Mouse (Mus musculus) brain, embryonic 14.5 days (tissue): ENCODE results near the gene Ms4a12. TPM values are rescaled to one million over a fixed set of nuclear protein-coding genes. Genes with fewer than 3 reads are reported as not detected.
A peak's percentile ranks its signal among the peaks of the same experiment; 100 is the strongest.
"Not testable (repeated sequence)": the region's sequence is repeated elsewhere in the genome, so short reads cannot be mapped to it uniquely, and the experiment has no call there.

Source experiments
- DNase-seq: peaks from one replicate; pipeline ENCODE4 v3.0.0-alpha.2; 2011; ENCODE audit warnings: low read depth
- CTCF ChIP-seq: fragments of 200-500 bp; IDR thresholded peaks from 2 replicates; pipeline ENCODE4 v1.5.1; 2012; ENCODE audit warnings: inconsistent platforms, mild to moderate bottlenecking, moderate library complexity, borderline replicate concordance; ENCODE audit not compliant: insufficient read depth, insufficient read length; ENCODE audit errors: extremely low read depth
- POLR2A ChIP-seq: fragments of 200-500 bp; IDR thresholded peaks from 2 replicates; pipeline ENCODE4 v1.6.1; 2012; ENCODE audit warnings: mild to moderate bottlenecking, inconsistent platforms, borderline replicate concordance; ENCODE audit not compliant: poor library complexity, insufficient read depth, insufficient read length, severe bottlenecking; ENCODE audit errors: extremely low read depth
- polyA plus RNA-seq: library from polyadenylated mRNA; depleted of rRNA; stranded (reverse); fragments of >200 nt; gene quantifications from 2 replicates; pipeline ENCODE4 v1.2.3, GENCODE M21; 2012; rRNA removed

The Ms4a12 gene
- not detected in 2 replicates for polyA plus RNA-seq

- DNase-seq = no peak
- no peak for TF ChIP-seq POLR2A
- TF ChIP-seq CTCF = no peak
These were observed at the start of gene Ms4a12 for GRCm38 (mm10) chr19:11232348-11232747. TSS of gene Ms4a12 (minus strand) at chr19:11232448.

GRCm38 (mm10) chr19:11280223-11280622 is 48.0 kb upstream of the Ms4a12 start:
- DNase-seq = no peak
- no peak for TF ChIP-seq POLR2A
- no peak for TF ChIP-seq CTCF

DNA sequence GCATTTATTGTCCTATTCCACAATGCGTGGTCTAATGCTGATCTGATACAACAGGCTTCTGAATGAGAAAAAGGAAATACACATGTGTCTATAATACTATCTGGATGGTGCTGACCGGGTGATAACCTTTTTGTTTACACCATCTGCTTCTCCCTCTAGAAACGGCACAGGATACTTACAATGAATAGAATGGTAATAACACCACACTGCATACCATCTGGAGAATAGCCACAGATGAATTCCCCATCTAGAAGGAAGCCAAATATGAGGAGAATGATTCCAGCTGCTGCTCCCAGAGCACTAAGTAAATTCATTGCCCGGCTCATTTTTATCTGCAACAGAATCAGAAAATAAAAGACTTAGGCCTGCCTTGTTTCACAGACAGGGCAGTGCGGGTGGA is 44.2 kb upstream of the Ms4a12 start:
- TF ChIP-seq CTCF = no peak
- no peak for TF ChIP-seq POLR2A
- peak; percentile 15 for DNase-seq

DNA sequence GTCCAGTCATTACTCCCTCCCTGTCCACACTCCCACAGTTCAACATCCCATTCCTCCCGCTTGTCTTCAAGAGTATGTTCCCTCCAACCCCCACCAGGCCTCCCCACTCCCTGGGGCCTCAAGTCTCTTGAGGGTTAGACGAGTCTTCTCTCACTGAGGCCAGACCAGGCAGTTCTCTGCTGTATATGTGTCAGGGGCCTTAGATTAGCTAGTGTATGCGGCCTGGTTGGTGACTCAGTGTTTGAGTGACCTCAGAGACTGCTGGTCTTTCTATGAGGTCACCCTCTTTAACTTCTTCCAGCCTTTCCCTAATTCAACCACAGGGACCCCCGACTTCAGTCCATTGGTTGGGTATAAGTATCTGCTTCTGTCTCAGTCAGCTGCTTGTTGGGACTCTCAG is 34.7 kb upstream of the Ms4a12 start:
- TF ChIP-seq CTCF (no peak), POLR2A (no peak)
- DNase-seq = no peak

DNA sequence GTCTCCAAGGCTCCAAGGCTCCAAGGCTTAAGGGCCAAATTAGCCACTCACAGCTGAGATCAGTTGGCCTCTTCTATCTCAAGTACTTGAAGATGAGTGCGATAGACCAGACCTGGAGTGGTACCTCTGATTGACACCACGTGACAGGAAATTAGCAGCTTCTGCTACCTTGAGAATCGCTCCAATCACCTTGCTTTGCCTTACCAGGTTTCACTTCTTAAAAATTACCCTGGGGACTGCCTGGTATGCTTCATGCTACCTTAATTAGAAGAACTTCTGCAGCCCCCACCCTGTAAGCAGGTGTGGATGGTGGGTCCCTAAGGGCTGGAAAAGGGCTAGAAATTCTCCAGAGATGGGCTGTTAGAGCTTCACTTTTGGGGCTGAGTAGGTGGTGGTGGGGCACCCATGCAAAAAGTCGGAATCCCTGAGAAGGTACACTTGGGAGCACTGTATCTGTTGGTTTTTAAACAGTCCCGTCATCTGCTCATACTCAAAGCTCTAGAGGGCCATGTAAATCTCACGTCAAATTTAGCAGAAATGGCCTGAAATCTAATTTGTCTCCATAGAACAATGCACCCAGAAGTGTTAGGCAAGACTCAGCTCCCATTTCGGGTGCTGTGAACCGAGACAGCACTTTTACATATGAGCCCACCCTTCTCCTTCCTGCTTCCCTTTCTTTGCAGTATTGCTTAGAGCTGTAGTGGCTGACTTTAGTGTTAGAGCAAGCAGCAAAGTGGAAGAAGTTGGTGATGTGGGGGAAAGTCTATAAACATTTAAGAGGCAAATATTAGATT is 34.0 kb upstream of the Ms4a12 start, which contains the start of gene Ms4a1:
Gene Ms4a1, minus strand, starts transcription at position 190 of the 794 bp plus-strand sequence.
- DNase-seq = no peak
- TF ChIP-seq CTCF (no peak), POLR2A (no peak)

DNA sequence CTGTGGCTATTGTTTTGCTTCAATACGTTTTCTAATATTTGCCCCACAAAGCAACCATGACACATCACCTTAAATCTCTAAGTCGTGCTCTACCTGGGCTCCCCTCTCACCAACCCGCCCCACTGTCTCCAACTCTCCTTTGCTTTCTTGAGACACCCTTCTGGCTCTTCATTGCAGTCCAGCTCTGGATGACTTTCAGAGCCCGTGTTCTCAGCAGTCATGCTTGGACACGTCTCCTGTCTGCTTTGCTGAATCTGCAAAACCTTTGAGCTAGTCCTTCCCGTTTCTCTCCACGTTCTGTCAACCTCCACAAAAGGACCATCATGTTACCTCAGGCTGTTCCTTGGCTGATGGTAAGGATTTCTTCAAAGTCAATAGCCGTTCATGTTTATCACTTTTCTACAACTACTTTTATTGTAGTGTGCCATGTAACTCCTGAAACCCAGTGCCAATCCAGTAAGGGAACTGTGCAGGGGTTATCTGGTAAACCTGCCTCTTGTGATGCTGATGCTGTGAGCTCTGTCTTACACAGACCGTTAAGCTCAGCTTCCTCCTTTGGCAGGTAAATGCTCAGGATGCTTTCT is 32.4 kb upstream of the Ms4a12 start:
- no peak for DNase-seq
- no peak for TF ChIP-seq POLR2A
- no peak for TF ChIP-seq CTCF

DNA sequence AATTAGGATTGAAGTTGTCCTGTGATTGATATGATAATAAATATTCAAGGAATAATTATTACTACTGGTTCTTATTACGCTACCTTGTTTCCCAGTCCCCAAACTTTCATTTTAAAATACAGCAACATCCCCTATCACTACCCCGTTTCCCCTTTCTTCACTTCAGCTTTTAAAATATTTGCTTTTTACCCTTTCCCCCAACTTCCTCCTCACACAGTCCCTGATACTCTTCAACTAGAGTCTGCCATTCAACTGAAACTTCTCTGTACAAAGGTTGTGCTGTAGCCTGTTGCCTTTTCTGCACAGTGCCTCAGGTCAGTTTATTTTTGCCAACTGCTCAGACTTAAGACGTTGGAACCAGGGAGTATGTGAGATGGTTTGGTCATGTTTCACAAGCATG is 31.3 kb upstream of the Ms4a12 start:
- no peak for TF ChIP-seq POLR2A
- TF ChIP-seq CTCF = no peak
- no peak for DNase-seq

GRCm38 (mm10) chr19:11262932-11263331 is 30.7 kb upstream of the Ms4a12 start:
- DNase-seq = not testable (repeated sequence)

- TF ChIP-seq CTCF (no peak), POLR2A (no peak)
- no peak for DNase-seq
These were observed 29.3 kb upstream of the Ms4a12 start for GRCm38 (mm10) chr19:11261522-11261921.

GRCm38 (mm10) chr19:11244230-11244629 is 12.0 kb upstream of the Ms4a12 start:
- DNase-seq = no peak
- TF ChIP-seq CTCF (no peak), POLR2A (no peak)

GRCm38 (mm10) chr19:11242560-11242959 is 10.3 kb upstream of the Ms4a12 start:
- DNase-seq = peak; percentile 14
- TF ChIP-seq POLR2A (no peak), CTCF (no peak)

DNA sequence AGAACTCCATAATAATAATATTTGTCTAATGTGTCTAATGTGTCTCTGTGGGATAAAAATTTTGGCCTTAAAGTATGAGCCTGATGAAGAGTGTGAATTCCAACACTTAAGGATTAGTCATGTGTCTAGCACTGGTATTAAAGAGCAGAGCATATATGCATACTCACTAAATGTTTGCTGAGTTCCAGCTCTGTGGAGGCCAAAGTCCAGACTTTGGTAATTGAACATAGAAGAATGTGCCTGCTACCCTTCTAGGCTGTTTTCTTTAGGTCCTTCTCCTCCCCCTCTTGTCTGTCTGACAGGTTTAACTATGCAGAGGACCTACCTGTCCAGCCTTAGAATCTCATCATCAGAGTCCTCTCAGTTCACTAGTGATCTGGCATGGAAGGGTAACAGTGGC is 3.6 kb upstream of the Ms4a12 start:
- no peak for TF ChIP-seq CTCF
- TF ChIP-seq POLR2A = no peak
- no peak for DNase-seq
